In genomic region chr2:78873946-78874345, GRCm38 (mm10) we compare ENCODE assay signal across 10 mouse cellular contexts. TPM values are rescaled to one million over a fixed set of nuclear protein-coding genes. Genes with fewer than 3 reads are reported as not detected.
DNase-seq lines count a peak whose midpoint lies in the region; ATAC-seq and TF ChIP-seq lines count a peak whose summit lies in the region.
"Had no signal": no experiment of that assay in that cellular context is flagged by ENCODE, and none has a peak within 500 bp of the region (broad histone marks: within the 10 kb centered on the region; RNA-seq: fewer than 3 reads in every experiment).

No protein-coding gene starts in this region.

- DNase-seq in kidney, adult 8-10 months, result no peak
- DNase-seq in hindbrain, embryonic 11.5 days (ENCODE audit: low spot score), result no peak
- DNase-seq in midbrain, embryonic 14.5 days, result no peak
- DNase-seq in thymus, postnatal 25 days, result no peak
- no peak for DNase-seq in layer of hippocampus, postnatal 36 days
- DNase-seq in layer of hippocampus, adult 18-20 months (ENCODE audit: low spot score in 2 of 2), result no peak
- DNase-seq: gastrocnemius, adult 2 months had no signal

- peaks cover 32% of the 10 kb centered on the region for H3K4me1 ChIP-seq in kidney, embryonic 15.5 days
- H3K4me1 ChIP-seq in embryonic fibroblast, embryonic 13.5 days (ENCODE audit: control insufficient read depth, insufficient read depth, low read length), result 0 out of 2 replicates have a peak, but pooled peaks cover 4% of the 10 kb centered on the region
- peaks cover 3% of the 10 kb centered on the region; the same call in 1 of the 2 replicates for H3K4me1 ChIP-seq in hindbrain, embryonic 11.5 days (replicated peaks; ENCODE audit: control insufficient read depth, insufficient read depth, low read length)
- H3K4me1 ChIP-seq in midbrain, embryonic 14.5 days (ENCODE audit: control insufficient read depth, insufficient read depth, low read length), result peaks cover 57% of the 10 kb centered on the region

- H3K27ac ChIP-seq in kidney, embryonic 15.5 days, result no peak overlapping the region
- H3K27ac ChIP-seq in embryonic fibroblast, embryonic 13.5 days (ENCODE audit: insufficient read depth, low read length), result no peak overlapping the region
- H3K27ac ChIP-seq in hindbrain, embryonic 11.5 days (ENCODE audit: low read depth, low read length), result no peak overlapping the region
- no peak overlapping the region for H3K27ac ChIP-seq in midbrain, embryonic 14.5 days (replicated peaks; ENCODE audit: low read depth, low read length)
- H3K27ac ChIP-seq: gastrocnemius, adult 2 months had no signal

- no peak overlapping the region for H3K9ac ChIP-seq in kidney, embryonic 15.5 days
- H3K9ac ChIP-seq in hindbrain, embryonic 11.5 days (ENCODE audit: low read depth, low read length), result no peak overlapping the region
- no peak overlapping the region; the same call in 1 of the 2 replicates for H3K9ac ChIP-seq in midbrain, embryonic 14.5 days (replicated peaks; ENCODE audit: low read length)

- no peak for TF ChIP-seq CTCF in embryonic fibroblast, embryonic 13.5 days (IDR thresholded peaks at IDR 0.05; ENCODE audit: borderline replicate concordance, insufficient read depth, low read length)

- WGBS in kidney, embryonic 15.5 days, result 55% methylated on average over 2 of the region's 2 CpGs
- WGBS in hindbrain, embryonic 11.5 days, result 69% methylated on average over 2 of the region's 2 CpGs
- WGBS in midbrain, embryonic 14.5 days, result 20% methylated on average over 2 of the region's 2 CpGs

- ATAC-seq in kidney, embryonic 15.5 days (replicated peaks; ENCODE audit: low FRiP score), result no peak
- ATAC-seq in hindbrain, embryonic 11.5 days (ENCODE audit: low FRiP score), result no peak
- no peak for ATAC-seq in midbrain, embryonic 14.5 days (ENCODE audit: low FRiP score, low TSS enrichment)

- H3K36me3 ChIP-seq in kidney, embryonic 15.5 days, result peaks cover 7% of the 10 kb centered on the region; the same call in 1 of the 2 replicates
- H3K36me3 ChIP-seq in hindbrain, embryonic 11.5 days (ENCODE audit: control insufficient read depth, insufficient read depth, low read length), result no peaks in the 10 kb centered on the region
- H3K36me3 ChIP-seq in midbrain, embryonic 14.5 days (ENCODE audit: control insufficient read depth, insufficient read depth, low read length), result no peaks in the 10 kb centered on the region

- H3K9me3 ChIP-seq in kidney, embryonic 15.5 days (replicated peaks), result no peaks in the 10 kb centered on the region
- no peaks in the 10 kb centered on the region for H3K9me3 ChIP-seq in hindbrain, embryonic 11.5 days (ENCODE audit: control insufficient read depth, low read length)
- no peaks in the 10 kb centered on the region for H3K9me3 ChIP-seq in midbrain, embryonic 14.5 days (ENCODE audit: control insufficient read depth, low read length)

- H3K27me3 ChIP-seq in kidney, embryonic 15.5 days, result no peaks in the 10 kb centered on the region
- no peaks in the 10 kb centered on the region for H3K27me3 ChIP-seq in hindbrain, embryonic 11.5 days (ENCODE audit: control insufficient read depth, insufficient read depth, low read length)
- no peaks in the 10 kb centered on the region for H3K27me3 ChIP-seq in midbrain, embryonic 14.5 days (ENCODE audit: control insufficient read depth, insufficient read depth, low read length)
- H3K27me3 ChIP-seq: CH12.LX had no signal

- TF ChIP-seq POLR2A in embryonic fibroblast, embryonic 13.5 days (IDR thresholded peaks at IDR 0.05; ENCODE audit: low read depth, low read length), result no peak

- H3K4me3 ChIP-seq in kidney, embryonic 15.5 days (replicated peaks), result no peak overlapping the region
- H3K4me3 ChIP-seq in embryonic fibroblast, embryonic 13.5 days (ENCODE audit: insufficient read depth, low read length), result peak overlapping the region; percentile 7; the same call in 1 of the 2 replicates
- no peak overlapping the region for H3K4me3 ChIP-seq in hindbrain, embryonic 11.5 days (ENCODE audit: low read depth, low read length)
- peak overlapping the region; percentile 12 for H3K4me3 ChIP-seq in midbrain, embryonic 14.5 days (replicated peaks; ENCODE audit: low read depth, low read length)
- H3K4me3 ChIP-seq: gastrocnemius, adult 2 months had no signal

- peak overlapping the region; percentile 8; the same call in 1 of the 2 replicates for H3K4me2 ChIP-seq in kidney, embryonic 15.5 days
- H3K4me2 ChIP-seq in hindbrain, embryonic 11.5 days (replicated peaks; ENCODE audit: low read depth, low read length), result peak overlapping the region; percentile 19; the same call in 1 of the 2 replicates
- peak overlapping the region; percentile 48 for H3K4me2 ChIP-seq in midbrain, embryonic 14.5 days (ENCODE audit: low read length)

RNA-seq across cellular contexts. Expression of gene Ube2e3, which starts 6.0 kb away (rescaled TPM):
- 157 and 158 TPM in 2 replicates for polyA plus RNA-seq in kidney, embryonic 15.5 days (2015; fragmentation: Nextera tagmentation; extraction: Ambion mirVana)
- 76.1 and 92.7 TPM in 2 replicates for polyA plus RNA-seq in embryonic fibroblast, embryonic 13.5 days (2011; ENCODE audit: insufficient read length, low read depth, missing spikeins)
- polyA plus RNA-seq in hindbrain, embryonic 11.5 days (2014; fragmentation: Nextera tagmentation; extraction: Ambion mirVana), result 279 and 291 TPM in 2 replicates
- 322 TPM in 2 replicates for polyA plus RNA-seq in midbrain, embryonic 14.5 days (2014; fragmentation: Nextera tagmentation; extraction: Ambion mirVana)
- total RNA-seq in layer of hippocampus, postnatal 36 days (2021), result 100 to 1,000 TPM; 113 to 116 TPM
- 100 to 1,000 TPM; 112 TPM for total RNA-seq in layer of hippocampus, adult 18-20 months (2021)

Comparison
In these comparisons a context has a peak if more than half of its experiments do, and no peak if none do; other contexts are left out.
1. H3K4me3 ChIP-seq: peak in embryonic fibroblast, embryonic 13.5 days (single experiment) and midbrain, embryonic 14.5 days (single experiment); none in kidney, embryonic 15.5 days (single experiment) and hindbrain, embryonic 11.5 days (single experiment).
2. Peak in every context shown above with its lines, with median percentiles within 50 percentile points of each other: H3K4me2 ChIP-seq.